ENCODE assay signal across 26 mouse cellular contexts in genomic region chr17:28635842-28636241, GRCm38 (mm10). TPM values are rescaled to one million over a fixed set of nuclear protein-coding genes. Genes with fewer than 3 reads are reported as not detected.
"Had no signal": no experiment of that assay in that cellular context is flagged by ENCODE, and none has a peak within 500 bp of the region (broad histone marks: within the 10 kb centered on the region; RNA-seq: fewer than 3 reads in every experiment).

No protein-coding gene starts in this region.

- H3K9ac ChIP-seq: heart, embryonic 13.5 days; heart, embryonic 15.5 days; hindbrain, embryonic 12.5 days; hindbrain, embryonic 14.5 days; intestine, embryonic 15.5 days; limb, embryonic 12.5 days had no signal

- H3K36me3 ChIP-seq: heart, embryonic 13.5 days; heart, embryonic 15.5 days; hindbrain, embryonic 12.5 days; intestine, embryonic 15.5 days; limb, embryonic 10.5 days; limb, embryonic 12.5 days had no signal

- H3K4me1 ChIP-seq: hindbrain, embryonic 12.5 days; intestine, embryonic 15.5 days; limb, embryonic 12.5 days had no signal

- H3K4me2 ChIP-seq: heart, embryonic 11.5 days; heart, embryonic 13.5 days; heart, embryonic 15.5 days; hindbrain, embryonic 12.5 days; hindbrain, embryonic 14.5 days; intestine, embryonic 15.5 days; limb, embryonic 12.5 days had no signal

- H3K4me3 ChIP-seq: heart, adult 2 months; heart, embryonic 13.5 days; heart, embryonic 15.5 days; hindbrain, embryonic 12.5 days; intestine, embryonic 15.5 days; layer of hippocampus, adult 2 months; left cerebral cortex, adult 2 months; limb, embryonic 10.5 days; limb, embryonic 12.5 days had no signal

- ATAC-seq: hindbrain, embryonic 16.5 days; inflammation-experienced regulatory T-cells, adult 6 months; intestine, embryonic 15.5 days; intestine, postnatal 0 days had no signal

- H3K27ac ChIP-seq: heart, adult 2 months; heart, embryonic 13.5 days; heart, embryonic 15.5 days; hindbrain, embryonic 12.5 days; hindbrain, embryonic 14.5 days; intestine, embryonic 15.5 days; layer of hippocampus, adult 2 months; left cerebral cortex, adult 2 months; limb, embryonic 10.5 days; limb, embryonic 12.5 days had no signal

- H3K27me3 ChIP-seq: heart, embryonic 13.5 days; heart, embryonic 15.5 days; hindbrain, embryonic 12.5 days; intestine, embryonic 15.5 days; limb, embryonic 12.5 days had no signal

- H3K9me3 ChIP-seq: heart, embryonic 13.5 days; heart, embryonic 15.5 days; hindbrain, embryonic 12.5 days; intestine, embryonic 15.5 days; limb, embryonic 10.5 days; limb, embryonic 12.5 days had no signal

- DNase-seq: gastrocnemius, postnatal 14 days; gastrocnemius, postnatal 36 days; heart, adult 11 months; heart, adult 2 months; heart, postnatal 14 days; heart, postnatal 36 days; kidney, adult 18-20 months; kidney, adult 8-10 months; kidney, postnatal 10 days; kidney, postnatal 25 days; kidney, postnatal 4 days had no signal

RNA-seq across cellular contexts. Expression of gene Slc26a8, which starts 54.2 kb away (rescaled TPM):
- total RNA-seq: hematopoietic stem cell, adult 5-6 weeks; liver, adult 2 months had no signal
